Mouse (Mus musculus) megakaryocyte, embryonic 14.5 days (primary cell): Measurements from ENCODE around the gene Msh6. TPM values are rescaled to one million over a fixed set of nuclear protein-coding genes. Genes with fewer than 3 reads are reported as not detected.
"Not testable (repeated sequence)": the region's sequence is repeated elsewhere in the genome, so short reads cannot be mapped to it uniquely, and the experiment has no call there.

ENCODE experiments used
- H3K27me3 ChIP-seq: replicated peaks from 2 replicates; pipeline ENCODE3; 2012; ENCODE audit warnings: inconsistent platforms
- H3K36me3 ChIP-seq: replicated peaks from 2 replicates; pipeline ENCODE3; 2012; ENCODE audit warnings: low read length, inconsistent platforms, mixed read lengths
- H3K4me1 ChIP-seq: 2 replicates; pipeline ENCODE4 v1.6.1; 2012; ENCODE audit warnings: inconsistent platforms
- H3K4me3 ChIP-seq: replicated peaks from 2 replicates; pipeline ENCODE3; 2012; ENCODE audit warnings: moderate library complexity, mild to moderate bottlenecking, inconsistent platforms
- H3K9me3 ChIP-seq: 2 replicates; pipeline ENCODE4 v1.6.1; 2012; ENCODE audit warnings: inconsistent platforms
- FLI1 ChIP-seq: IDR thresholded peaks from 2 replicates; pipeline ENCODE4 v1.6.1; 2012; ENCODE audit warnings: low read length, inconsistent platforms, mixed read lengths
- GATA1 ChIP-seq: IDR thresholded peaks from 3 replicates; pipeline ENCODE4 v1.6.1; 2012; ENCODE audit warnings: mixed read lengths, low read length, inconsistent platforms, borderline replicate concordance
- polyA plus RNA-seq: library from polyadenylated mRNA; stranded (reverse); fragments of >175 nt; gene quantifications from 2 replicates; pipeline ENCODE4 v1.2.3, GENCODE M21; 2012; ENCODE audit warnings: low replicate concordance; ENCODE audit not compliant: insufficient read depth

Gene Msh6
- polyA plus RNA-seq, 1 experiment, result 2.5 TPM

- Histone ChIP-seq H3K4me1 (peaks cover 5% of the 10 kb centered on the region), H3K9me3 (peaks cover 40% of the 10 kb centered on the region)
Measured at GRCm38 (mm10) chr17:87963081-87964075, 11.5 kb upstream of the Msh6 start.

GRCm38 (mm10) chr17:87968483-87968926, 6.4 kb upstream of the Msh6 start:
- not testable (repeated sequence) for H3K4me1 ChIP-seq, H3K4me3 ChIP-seq, H3K36me3 ChIP-seq, H3K27me3 ChIP-seq
- peaks cover 27% of the 10 kb centered on the region for H3K9me3 ChIP-seq

More at GRCm38 (mm10) chr17:87963081-87964075, 11.5 kb upstream of the Msh6 start:
- H3K27me3 ChIP-seq, result no peaks in the 10 kb centered on the region
- TF ChIP-seq FLI1 (no peak), GATA1 (no peak)
- no peak overlapping the region for H3K4me3 ChIP-seq
- H3K36me3 ChIP-seq, result no peaks in the 10 kb centered on the region

- Histone ChIP-seq H3K4me3 (peak overlapping the region; percentile 3), H3K4me1 (peaks cover 21% of the 10 kb centered on the region), H3K9me3 (peaks cover 15% of the 10 kb centered on the region)
- H3K36me3 ChIP-seq, H3K27me3 ChIP-seq: not testable (repeated sequence)
Measured at GRCm38 (mm10) chr17:87971696-87972591, 2.9 kb upstream of the Msh6 start.

- Histone ChIP-seq H3K27me3 (no peaks in the 10 kb centered on the region), H3K9me3 (peaks cover 9% of the 10 kb centered on the region), H3K4me3 (no peak overlapping the region), H3K36me3 (peaks cover 6% of the 10 kb centered on the region), H3K4me1 (peaks cover 27% of the 10 kb centered on the region)
- no peak for TF ChIP-seq GATA1
- TF ChIP-seq FLI1, result no peak
Measured at GRCm38 (mm10) chr17:87972856-87973255, 2.0 kb upstream of the Msh6 start.

GRCm38 (mm10) chr17:87973261-87974167, 1.3 kb upstream of the Msh6 start:
- no peak overlapping the region for H3K4me3 ChIP-seq
- TF ChIP-seq FLI1, result no peak
- TF ChIP-seq GATA1, result no peak

GRCm38 (mm10) chr17:87975229-87975853, 479 bp downstream of the Msh6 start:
- Histone ChIP-seq H3K4me1 (peaks cover 39% of the 10 kb centered on the region), H3K4me3 (peak overlapping the region; percentile 97), H3K36me3 (peaks cover 26% of the 10 kb centered on the region), H3K27me3 (no peaks in the 10 kb centered on the region), H3K9me3 (peaks cover 4% of the 10 kb centered on the region; the same call in 1 of the 2 replicates)
- TF ChIP-seq GATA1 (no peak), FLI1 (no peak)

More at GRCm38 (mm10) chr17:87973261-87974167, 1.3 kb upstream of the Msh6 start:
- Histone ChIP-seq H3K9me3 (peaks cover 5% of the 10 kb centered on the region; the same call in 1 of the 2 replicates), H3K4me1 (peaks cover 33% of the 10 kb centered on the region), H3K36me3 (peaks cover 13% of the 10 kb centered on the region), H3K27me3 (no peaks in the 10 kb centered on the region)

GRCm38 (mm10) chr17:87976154-87976806, 1.4 kb downstream of the Msh6 start:
- no peak for TF ChIP-seq FLI1
- no peak for TF ChIP-seq GATA1
- Histone ChIP-seq H3K9me3 (peaks cover 4% of the 10 kb centered on the region; the same call in 1 of the 2 replicates), H3K4me1 (peaks cover 43% of the 10 kb centered on the region), H3K27me3 (no peaks in the 10 kb centered on the region), H3K36me3 (peaks cover 35% of the 10 kb centered on the region), H3K4me3 (peak overlapping the region; percentile 97)

GRCm38 (mm10) chr17:87976927-87977326, 2.1 kb downstream of the Msh6 start:
- not testable (repeated sequence) for H3K4me3 ChIP-seq, H3K27me3 ChIP-seq, H3K9me3 ChIP-seq
- Histone ChIP-seq H3K4me1 (peaks cover 38% of the 10 kb centered on the region), H3K36me3 (peaks cover 41% of the 10 kb centered on the region)

GRCm38 (mm10) chr17:87979696-87980095, 4.8 kb downstream of the Msh6 start:
- H3K4me1 ChIP-seq, result peaks cover 37% of the 10 kb centered on the region
- peaks cover 67% of the 10 kb centered on the region for H3K36me3 ChIP-seq

More at GRCm38 (mm10) chr17:87979696-87980095, 4.8 kb downstream of the Msh6 start:
- not testable (repeated sequence) for H3K9me3 ChIP-seq, H3K4me3 ChIP-seq, H3K27me3 ChIP-seq
